Mouse (Mus musculus): ENCODE data around the gene Pcsk5. TPM values are rescaled to one million over a fixed set of nuclear protein-coding genes. Genes with fewer than 3 reads are reported as not detected.

The Pcsk5 gene
- total RNA-seq, 4 experiments from 2014 or later = 11.2 to 11.5 (median 11.4) TPM

GRCm38 (mm10) chr19:17577412-17577811 lies 260.0 kb downstream of the Pcsk5 start:
- no peak for DNase-seq (ENCODE audit: low spot score in 2 of 2)

DNA sequence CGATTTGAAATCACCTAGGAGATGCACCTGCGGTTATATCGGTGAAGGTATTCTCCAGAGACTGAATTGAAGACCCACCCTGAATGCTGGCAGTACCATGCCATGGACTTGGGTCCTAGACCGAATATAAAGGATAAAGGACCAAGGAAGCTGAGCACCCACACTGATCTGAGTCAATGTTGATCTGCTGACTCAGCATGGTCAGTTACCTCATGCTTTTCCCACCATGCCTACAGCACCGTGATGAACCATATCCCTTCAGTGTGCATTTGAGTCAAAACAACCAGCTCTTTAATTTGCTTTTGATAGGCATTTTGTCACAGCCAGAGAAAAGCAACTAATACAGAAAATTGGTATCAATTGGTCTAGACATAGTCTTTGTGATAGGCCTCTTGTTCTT lies 262.9 kb downstream of the Pcsk5 start:
- no peak for DNase-seq (ENCODE audit: low spot score in 2 of 2)

- no peak for DNase-seq (ENCODE audit: low spot score in 2 of 2)
These were observed 265.1 kb downstream of the Pcsk5 start for GRCm38 (mm10) chr19:17572315-17572714.

GRCm38 (mm10) chr19:17570936-17571335 lies 266.5 kb downstream of the Pcsk5 start:
- DNase-seq (ENCODE audit: low spot score in 2 of 2) = no peak

GRCm38 (mm10) chr19:17567264-17567663 lies 270.2 kb downstream of the Pcsk5 start:
- DNase-seq (ENCODE audit: low spot score in 2 of 2) = no peak

DNA sequence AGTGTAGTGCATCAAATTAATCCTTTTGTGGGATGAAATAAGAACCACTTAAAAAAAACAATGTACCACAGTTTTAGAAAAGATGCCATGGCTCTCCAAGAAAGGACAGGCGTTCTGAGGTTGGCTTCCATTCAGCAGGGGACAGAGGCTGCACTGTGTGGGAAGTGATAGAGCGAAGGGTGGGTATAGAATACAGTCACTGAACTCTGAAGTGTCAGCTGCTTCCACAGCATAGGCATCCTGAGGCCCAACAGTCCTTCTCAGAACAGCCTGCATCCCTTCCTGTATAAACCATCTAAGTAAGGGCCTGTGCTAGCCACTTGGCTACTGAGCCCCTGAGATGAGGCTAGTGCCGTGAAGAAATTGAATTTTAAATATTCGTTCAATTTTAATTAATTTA lies 271.3 kb downstream of the Pcsk5 start:
- DNase-seq (ENCODE audit: low spot score in 2 of 2) = no peak

DNA sequence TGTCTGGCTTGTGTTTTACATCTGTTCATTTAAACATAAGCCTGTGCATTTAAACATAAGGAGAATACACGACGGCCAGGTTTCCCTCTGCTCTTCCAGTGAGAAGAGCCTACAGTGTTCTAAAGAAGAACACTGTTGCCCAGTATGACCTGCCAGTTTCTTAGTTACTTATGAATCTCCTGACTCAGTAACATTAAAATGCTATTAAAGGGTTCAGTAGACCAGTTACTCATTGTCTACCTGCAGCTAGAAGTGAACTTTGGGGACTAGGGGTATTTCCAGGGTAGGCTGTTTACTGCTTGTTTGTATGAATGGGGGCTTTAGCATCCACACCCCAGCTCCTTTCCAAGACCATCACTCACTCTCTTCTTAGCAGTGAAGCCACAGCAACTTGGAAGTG lies 278.7 kb downstream of the Pcsk5 start:
- no peak for DNase-seq (ENCODE audit: low spot score in 2 of 2)

DNA sequence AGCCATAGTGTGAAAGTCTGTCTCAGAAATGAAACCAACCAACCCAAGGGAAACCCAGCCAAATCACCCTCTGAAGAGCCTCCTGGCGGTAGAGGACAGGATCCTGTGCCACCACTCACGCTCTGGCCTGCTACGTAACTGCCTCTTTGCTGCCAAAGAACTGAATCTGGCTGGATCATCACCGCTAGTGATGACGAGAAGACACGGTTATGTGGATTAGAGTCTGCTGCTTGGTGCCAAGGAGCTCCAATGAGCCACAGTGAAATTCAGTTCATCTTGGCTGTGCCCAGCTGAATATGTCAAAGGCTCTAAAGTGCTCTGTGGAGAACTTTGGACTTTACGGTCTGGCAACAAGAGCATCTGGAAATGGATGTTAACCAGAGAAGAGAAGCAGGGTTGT lies 282.3 kb downstream of the Pcsk5 start:
- DNase-seq (ENCODE audit: low spot score in 2 of 2) = no peak

DNA sequence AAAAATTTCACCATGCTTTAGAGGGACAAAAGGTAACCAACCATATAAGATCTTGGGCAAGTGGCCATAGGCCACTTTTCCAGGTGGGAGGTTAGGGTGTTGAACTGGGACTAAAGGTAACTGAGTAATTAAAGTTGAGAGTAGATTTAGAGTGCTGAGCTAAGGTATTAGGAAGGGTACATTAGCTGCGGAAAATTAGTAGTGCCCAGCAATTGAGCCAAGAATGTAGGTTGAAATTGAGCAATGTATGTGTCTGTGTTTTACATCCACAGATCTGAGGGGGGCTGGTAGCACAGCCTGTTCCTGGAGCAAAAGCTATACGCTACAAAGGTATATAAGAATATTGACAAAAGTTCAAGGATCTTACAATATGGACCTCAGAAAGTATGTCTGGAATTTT lies 282.9 kb downstream of the Pcsk5 start:
- no peak for DNase-seq (ENCODE audit: low spot score in 2 of 2)

DNA sequence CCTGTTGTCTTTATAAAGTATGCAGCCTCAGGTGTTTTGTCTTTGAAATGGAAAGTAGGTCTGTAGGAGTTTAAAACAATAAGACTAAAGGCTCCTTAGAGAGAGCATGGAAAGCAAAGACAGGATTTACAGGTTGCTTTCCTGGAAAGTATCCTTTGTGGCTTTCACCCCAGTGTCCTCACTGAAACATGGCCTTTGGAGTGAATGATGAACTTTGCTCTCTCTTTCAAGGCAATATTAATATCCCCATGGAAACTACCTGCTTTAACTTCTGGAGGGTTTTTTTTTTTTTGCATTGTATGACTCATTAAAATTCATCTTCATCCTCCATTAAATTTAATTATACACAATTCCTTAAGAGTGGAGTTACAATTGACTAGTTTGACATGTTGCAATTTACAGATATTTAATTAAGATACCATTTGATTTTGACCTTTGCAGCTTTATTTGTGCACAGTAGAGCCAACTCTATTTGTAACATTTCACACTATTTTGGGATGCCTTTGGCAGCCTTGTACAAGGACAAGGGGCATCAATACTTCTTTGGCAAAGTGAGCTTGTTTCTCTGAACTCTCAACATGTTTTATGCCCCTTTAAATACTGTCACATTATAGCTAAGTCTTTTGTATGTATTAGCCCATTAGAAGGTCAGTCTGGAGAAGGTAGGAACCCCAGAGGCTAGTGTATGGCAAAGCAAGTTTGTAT lies 283.9 kb downstream of the Pcsk5 start:
- DNase-seq (ENCODE audit: low spot score in 2 of 2) = no peak

DNA sequence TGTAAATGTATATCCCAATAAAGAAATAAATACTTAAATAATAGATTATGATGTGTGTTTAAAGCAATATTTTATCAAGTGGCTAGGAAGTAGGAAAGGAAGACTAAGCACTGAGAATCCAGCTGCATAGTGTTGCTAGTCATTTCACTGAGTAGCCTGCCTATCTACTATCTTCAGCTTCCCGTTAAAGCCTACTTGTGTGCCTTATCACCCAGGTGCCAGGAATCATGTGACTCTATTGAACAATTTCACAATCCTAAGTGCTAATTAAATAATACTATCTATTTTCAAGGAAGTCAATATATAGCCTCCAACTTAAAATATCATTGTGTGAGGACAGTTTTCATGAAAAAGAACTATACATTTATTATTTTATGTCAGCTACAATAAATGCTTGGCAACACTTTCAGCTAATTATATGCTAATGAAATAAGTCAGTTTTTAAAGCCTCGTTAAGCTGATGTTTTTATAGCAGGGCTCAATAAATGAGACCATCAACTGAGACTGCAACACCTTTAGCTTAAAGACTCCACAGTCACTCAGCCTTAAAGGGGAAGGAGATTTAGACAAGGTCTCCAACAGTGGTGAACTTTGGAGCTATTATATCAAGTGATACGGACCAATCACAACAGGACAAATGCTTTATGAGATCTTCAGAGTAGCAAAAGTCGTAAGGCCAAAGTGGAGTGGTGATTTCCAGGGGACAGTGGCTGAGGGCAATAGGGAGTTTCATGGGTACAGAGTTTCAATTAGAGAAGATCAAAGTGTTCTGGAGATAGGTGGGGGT lies 308.5 kb downstream of the Pcsk5 start:
- DNase-seq (ENCODE audit: low spot score in 2 of 2) = no peak

DNA sequence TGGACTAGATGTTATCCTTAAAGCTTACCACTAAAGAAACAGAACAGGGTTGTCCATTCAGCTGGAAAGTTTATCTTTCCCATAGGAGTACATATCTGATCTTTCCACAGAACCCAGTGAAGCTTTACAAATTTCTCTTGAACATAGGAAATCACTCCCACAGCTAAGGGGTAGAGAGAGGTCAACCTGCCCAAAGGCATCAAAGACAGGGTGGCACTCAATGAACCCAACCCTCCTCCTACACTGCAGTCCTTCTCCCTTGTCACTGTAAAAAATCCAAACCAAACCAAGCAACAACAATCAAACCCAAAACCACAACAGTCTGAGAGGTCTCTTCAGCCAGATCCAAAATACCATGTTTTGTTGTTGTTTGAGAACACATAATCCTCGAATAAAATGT lies 311.9 kb downstream of the Pcsk5 start:
- DNase-seq (ENCODE audit: low spot score in 2 of 2) = no peak

GRCm38 (mm10) chr19:17514456-17514855 lies 323.0 kb downstream of the Pcsk5 start:
- DNase-seq (ENCODE audit: low spot score in 2 of 2) = no peak

GRCm38 (mm10) chr19:17511283-17511682 lies 326.1 kb downstream of the Pcsk5 start:
- DNase-seq (ENCODE audit: low spot score in 2 of 2) = no peak

DNA sequence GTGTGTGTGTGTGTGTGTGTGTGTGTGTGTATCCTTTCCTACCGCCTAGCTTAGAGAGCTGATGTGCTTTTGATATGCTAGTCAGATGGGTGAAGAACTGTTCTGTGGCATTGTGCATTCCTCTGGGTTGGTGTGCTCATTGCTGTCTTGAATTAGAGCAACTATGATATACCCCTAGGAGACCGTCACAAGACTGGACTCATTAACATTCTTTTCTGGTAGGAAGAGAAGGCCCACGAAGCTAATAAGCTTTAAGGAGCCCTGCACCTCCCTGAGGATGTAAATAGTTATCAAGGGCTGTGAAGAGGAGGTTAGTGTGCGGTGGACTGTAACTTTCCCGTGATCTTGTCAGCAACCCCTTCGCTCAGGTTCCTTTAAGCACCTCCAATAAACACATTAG lies 333.2 kb downstream of the Pcsk5 start:
- DNase-seq (ENCODE audit: low spot score in 2 of 2) = no peak

DNA sequence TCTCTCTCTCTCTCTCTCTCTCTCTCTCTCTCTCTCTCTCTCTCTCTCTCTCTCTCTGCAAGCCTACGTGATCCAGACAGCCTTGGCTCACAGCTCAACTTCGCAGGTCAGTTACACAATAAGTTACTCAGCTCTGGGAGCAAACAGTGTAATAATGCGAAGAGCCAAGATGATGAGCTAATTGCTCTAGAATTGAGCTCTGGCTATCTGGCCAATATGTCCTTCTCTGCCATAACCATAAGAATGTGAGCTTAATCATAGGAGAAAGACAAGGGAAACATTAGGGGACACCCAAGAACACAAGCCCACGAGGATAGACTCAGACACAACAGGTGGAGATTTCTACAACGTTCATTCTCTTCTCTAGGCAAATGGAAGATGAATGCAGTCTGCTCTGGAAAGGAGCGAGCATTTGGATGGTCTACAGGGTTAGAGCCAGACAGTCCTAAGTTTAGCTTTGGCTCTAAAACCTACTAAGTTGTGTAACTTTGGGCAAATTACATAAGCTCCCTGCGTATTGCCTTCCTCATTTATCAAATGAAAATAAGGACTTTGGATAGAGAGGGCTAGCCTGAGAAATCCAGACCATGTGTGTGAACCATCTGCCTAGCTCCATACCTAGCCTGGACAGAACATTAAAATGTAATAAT lies 338.7 kb downstream of the Pcsk5 start:
- no peak for DNase-seq (ENCODE audit: low spot score in 2 of 2)

DNA sequence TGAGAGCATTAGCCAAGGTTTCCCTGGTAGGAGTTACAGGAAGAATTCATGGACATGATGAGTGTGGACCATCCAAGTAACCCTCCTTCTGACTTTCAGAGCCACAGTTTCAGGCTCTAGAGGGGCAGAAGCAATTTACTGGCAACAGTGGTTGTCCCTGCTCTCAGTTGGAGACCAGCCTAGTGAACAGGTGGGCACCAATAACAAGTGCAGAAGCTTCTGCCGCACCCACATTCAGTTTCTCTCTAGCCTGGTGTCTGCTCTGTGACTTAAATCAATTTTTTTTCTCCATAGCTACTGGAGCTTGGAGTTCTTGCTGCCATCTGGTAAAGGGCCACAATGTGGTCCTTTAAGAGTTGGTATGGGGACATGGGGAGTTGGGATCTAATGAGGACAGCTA lies 341.3 kb downstream of the Pcsk5 start:
- DNase-seq (ENCODE audit: low spot score in 2 of 2) = no peak

- DNase-seq (ENCODE audit: low spot score in 2 of 2) = no peak
These were observed 345.4 kb downstream of the Pcsk5 start for GRCm38 (mm10) chr19:17491822-17492544.

GRCm38 (mm10) chr19:17491322-17491721 lies 346.1 kb downstream of the Pcsk5 start:
- DNase-seq (ENCODE audit: low spot score in 2 of 2) = no peak

DNA sequence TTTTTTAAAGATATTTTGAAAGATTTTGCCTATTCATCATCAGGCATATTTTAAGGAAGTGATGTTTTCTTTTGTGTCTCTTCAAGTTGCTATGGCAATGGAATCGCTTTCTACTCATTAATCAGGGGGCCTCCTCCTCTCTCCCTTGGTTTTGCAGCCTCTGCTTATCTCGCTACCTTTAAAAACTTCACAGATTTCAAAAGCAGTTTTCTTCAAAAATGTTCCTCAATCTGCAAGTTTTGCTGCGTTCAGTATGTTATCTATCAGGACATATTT lies 347.6 kb downstream of the Pcsk5 start:
- no peak for DNase-seq (ENCODE audit: low spot score in 2 of 2)

DNA sequence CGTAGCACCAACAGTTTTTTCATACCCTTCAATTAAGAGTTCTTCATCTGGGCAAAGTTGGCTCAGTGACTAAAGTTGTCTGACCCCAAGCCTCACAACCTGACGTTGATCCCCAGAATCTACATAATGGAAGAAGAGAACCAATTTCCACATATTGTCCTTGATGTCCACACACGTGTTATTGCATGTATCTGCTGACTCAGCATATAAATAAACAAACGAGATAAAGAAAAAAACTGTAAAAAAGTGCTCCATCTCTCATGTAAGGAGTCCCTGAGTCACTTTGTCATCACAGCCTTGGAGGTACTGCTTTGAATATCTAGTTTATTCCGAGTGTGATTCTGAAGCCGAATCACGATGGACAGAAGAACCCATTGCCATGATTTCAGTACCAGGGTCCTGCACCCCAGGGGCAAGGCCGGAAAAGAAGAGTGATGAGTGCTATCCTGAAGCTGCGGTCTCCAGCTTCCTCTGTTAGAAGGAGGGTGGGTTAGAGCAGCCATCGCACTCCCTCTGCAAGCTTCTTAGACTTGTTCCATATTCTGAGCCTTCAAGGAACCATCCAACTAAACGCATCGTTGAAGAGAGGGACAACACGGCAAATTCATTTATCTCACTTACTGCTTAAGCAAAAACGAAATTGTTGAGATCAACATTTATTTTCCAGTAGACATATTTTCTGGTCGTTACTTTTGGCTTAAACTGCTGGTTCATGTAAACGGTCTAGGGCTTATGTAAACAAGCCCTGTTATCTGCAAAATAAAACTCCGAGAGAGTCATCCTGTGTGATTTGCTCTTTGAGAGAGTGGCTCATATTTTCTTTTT lies 348.2 kb downstream of the Pcsk5 start:
- no peak for DNase-seq (ENCODE audit: low spot score in 2 of 2)
